Mouse (Mus musculus): ENCODE results near the gene Ip6k3.

Ip6k3 gene

DNA sequence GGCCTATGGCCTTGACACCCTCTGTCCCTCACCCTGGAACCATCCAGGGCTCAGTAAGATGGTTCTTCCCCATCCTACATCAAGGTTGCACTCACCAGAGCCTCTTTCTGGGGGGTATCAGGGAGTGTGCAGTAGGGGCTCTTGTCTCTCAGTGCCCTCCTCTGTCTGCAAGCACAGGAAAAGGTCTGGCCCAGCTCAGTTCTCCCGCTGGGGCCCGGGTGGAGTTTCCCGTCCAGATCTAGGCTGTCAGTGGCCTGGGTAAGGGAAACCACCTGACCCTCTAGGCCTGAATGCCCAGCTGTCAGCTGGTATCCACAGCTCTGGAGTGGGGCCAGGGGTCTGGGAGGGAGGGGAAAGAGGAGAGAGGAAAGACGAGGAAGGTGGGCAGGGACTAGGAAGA is at the start of gene Ip6k3:
Gene Ip6k3, minus strand, starts transcription at position 251 of the 400 bp plus-strand sequence.
- no peak for DNase-seq (ENCODE audit: low read depth)

DNA sequence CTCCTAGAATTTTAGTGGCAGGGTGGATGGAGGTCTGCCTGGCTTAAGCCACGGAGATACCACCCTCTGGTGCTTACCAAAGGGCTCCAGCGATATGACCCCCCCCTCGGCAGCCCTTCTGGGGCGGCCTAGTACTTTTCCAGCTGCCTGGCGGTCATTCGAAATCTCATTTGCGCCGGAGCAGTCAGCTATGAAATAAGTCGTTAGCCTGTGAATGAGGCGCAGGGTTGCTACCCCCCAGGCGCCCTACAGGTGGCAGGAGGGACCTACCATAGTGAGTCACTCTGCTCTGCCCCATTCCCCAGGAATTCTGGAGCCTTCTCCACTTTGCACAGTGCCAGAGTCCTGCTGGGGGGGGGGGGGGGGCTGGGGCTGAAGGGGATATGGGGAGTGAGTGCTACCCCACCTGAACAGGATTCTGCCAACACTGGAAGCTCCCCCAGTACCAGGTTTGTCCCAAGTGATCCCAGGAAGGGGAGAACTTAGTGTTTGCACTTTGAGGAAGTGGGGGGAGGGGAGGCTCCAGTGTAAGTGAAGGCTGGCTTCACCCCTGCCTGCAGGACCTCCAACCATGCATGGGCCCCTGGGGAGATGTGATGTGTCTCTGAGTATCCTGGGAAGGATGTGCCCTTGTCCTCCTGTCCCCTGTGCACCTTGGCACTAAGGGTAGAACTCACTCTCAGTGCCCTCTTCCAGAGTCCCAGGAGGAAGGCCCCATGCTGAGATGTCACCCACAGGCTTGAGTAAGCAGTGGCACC is 45.4 kb upstream of the Ip6k3 start:
- DNase-seq (ENCODE audit: low read depth) = peak; percentile 69

DNA sequence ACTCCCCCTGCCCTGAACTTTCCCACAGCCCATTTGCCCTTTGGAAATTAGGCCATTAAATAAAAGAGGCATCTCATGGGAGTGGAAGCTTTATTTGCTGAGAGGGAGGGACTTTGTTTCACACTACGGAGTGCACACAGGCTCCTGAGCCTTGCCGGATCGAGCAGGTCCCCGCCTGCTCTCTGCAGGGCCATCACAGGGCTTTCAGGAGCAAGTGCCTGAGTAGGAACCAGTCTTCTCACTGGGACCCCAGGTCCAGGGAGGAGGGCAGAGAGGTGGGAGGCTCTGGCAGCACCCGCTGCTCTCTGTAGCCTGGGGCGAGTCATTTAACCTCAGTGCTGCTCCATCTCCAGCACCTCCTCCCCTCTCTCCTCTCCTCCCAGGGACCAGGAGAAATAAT is 44.4 kb upstream of the Ip6k3 start:
- no peak for DNase-seq (ENCODE audit: low read depth)

DNA sequence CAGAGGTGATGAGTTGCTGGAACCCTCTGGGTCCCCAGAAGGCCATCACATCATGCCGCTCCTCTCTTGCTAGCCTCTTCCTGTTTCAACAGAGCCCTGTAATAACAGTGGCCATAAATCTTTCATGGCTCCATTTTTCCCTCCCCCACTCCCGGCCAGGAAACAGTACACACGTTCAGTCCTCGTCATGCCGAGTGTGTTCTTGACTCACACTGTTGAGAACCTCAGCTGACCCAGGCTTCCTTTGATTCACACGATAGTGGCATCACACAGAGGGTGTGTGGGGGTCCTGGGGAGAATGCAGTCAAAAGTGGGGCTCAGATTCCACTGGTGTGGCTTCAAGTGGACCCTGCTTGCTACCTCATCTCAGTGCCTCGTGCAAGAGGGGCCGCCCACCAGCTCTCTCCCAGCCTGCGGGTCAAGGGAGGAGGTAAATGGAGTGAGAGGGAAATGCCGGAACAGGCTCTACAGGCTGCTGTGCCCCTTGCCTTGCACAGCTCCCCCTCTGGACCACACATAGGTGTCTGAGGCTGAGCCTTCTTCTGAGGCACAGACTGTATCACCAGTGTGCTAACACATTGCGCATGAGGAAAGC is 39.6 kb upstream of the Ip6k3 start:
- peak; percentile 84 for DNase-seq (ENCODE audit: low read depth)

DNA sequence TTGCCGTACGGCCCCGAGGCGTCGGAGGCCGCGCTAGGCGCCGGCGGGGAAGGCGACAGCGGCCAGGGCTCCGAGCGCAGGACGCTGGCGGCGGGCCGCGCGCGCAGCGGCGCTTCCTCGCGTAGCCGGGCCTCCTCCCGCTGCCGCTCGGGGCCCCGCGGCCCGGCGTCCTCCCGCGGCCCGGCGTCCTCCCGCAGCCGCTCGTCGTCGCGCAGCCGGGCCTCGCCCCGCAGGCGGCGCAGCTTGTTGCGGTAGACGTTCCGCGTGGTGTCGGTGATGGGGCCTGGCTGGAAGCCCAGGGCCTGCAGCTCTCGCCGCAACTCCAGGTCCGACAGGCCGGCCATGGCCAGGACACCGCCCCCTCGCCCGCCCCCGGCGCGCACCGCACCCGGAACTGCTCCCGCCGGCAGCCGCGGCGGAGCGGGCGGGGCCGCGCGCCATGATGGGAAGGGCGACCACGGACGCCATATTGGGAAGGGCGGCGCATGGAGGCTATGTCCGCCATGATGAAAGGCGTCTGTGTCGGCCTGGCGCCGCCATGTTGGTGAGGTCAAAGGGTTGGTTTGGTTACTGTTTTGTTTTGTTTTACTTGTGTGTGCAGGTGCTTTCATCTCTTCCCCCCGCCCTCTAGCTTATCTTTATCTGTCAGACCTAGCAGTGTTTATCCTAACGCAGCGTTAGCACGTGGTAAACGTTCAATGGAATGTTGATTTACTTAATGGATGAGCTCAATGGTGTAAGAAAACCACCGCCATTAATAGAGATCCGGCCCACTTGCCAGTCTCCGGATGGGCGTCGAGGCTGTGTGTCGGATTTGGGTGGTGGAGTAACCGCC is 36.7 kb upstream of the Ip6k3 start, which contains the start of gene Lemd2:
Gene Lemd2, minus strand, starts transcription at position 395 of the 835 bp plus-strand sequence.
- peak; percentile 99 for DNase-seq (ENCODE audit: low read depth)

DNA sequence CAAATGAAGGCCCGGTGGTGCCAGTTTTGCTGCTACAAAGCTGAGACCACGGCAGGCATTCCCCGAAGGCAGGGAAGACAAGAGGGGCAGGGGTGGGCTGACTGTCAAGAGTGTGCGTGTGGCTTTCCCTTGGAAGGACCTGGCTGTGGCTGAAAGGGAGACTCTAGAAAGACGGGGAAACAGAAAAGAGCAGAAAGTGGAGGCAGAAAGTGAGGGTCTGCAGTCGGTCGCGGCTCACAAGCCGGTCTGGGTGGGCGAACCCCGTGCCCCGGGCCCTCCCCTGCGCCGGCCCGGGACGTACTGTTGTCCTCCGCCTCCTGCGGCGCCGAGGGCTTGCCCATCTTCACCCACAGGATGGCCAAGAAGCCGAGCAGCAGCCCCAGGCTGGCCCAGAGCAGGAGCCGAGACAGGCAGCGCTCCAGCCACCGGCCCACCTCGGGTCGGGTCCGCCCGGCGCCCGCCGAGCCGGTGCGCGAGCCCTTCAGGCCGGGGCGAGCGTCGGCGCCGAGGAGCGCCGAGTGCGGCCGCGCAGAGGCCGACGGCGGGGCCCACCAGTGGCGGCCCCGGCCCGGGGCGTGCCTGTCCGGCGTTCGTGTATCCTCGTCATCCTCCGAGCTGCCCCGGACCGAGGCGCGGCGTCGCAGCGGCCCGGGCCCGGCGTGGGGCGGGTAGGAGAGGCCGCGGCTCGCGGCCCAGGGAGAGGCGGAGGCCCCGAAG is 35.9 kb upstream of the Ip6k3 start:
- DNase-seq (ENCODE audit: low read depth) = no peak

DNA sequence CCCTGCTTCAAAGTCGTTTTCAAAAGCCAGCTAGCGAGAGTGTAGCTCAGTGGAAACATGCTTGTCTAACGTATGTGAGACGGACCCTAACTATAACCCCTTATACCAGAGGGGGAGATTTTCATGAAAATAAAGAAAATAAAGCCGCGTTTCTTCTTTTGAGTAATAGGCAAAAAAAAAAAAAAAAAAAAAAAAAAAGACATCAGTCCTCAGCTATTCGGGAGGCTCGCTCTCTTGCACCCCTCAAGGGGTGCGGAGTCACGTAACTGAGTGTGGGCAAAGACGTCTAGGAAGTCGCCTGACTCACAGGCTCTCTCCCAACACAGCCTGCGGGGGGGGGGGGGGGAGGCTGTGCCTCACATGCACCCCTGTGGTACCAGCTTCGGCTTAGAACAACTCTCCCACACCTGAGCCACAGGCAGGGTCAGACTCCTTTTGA is 35.3 kb upstream of the Ip6k3 start:
- DNase-seq (ENCODE audit: low read depth) = peak; percentile 78

DNA sequence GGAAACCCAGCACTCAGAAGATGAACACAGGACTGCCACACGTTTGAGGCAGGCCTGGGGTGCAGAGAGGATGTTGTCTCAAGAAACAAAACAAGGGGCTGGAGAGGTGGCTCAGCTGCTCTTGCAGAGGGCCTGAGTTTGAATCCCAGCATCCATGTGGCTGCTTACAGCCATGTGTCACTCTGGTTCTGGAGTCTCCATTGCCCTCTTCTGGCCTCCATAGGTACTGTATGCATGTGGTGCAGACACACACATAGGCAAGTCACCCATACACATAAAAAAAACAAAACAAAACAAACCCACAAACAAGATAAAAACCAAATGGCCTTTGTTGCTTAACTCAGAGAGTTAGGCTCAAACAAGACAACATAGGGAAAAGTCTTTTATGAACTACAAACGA is 34.4 kb upstream of the Ip6k3 start:
- peak; percentile 64 for DNase-seq (ENCODE audit: low read depth)

DNA sequence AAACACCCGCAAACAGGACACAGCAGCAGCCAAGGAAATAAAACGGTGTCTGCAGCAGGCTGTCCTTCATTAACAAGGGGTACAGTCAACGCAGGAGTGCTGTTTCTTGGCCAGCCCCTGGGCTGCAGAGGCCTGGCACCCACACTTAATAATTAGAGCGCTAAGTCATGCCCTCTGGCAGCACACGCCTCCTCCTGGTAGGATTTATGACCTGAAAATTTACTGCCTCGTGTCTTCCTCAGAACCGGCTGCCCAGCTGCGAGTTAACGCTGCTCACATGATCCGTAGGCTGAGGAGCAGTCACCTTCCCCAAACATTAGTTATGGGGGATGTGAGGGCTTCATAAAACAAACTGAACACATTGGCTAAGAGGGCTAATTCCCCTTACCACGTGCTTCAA is 33.2 kb upstream of the Ip6k3 start:
- peak; percentile 34 for DNase-seq (ENCODE audit: low read depth)

DNA sequence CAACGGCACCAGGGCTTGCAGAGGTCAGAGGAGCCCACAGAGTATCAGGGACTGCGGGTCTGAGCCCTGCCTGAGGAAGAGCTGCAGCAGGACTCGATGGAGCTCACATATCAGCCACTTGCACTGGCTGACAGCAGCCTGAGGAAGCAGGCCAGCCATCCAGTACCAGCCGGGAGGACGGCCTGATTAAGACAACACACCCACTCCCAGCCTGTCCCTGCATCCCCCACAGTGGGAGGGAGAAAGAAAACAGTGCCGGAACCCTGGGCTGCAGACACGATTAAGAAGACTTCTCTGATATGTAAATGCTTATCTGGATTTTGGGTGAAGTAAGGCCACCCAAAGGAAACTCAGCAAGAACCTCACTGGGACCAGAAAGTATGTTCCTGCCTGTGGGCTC is 32.3 kb upstream of the Ip6k3 start:
- DNase-seq (ENCODE audit: low read depth) = no peak

DNA sequence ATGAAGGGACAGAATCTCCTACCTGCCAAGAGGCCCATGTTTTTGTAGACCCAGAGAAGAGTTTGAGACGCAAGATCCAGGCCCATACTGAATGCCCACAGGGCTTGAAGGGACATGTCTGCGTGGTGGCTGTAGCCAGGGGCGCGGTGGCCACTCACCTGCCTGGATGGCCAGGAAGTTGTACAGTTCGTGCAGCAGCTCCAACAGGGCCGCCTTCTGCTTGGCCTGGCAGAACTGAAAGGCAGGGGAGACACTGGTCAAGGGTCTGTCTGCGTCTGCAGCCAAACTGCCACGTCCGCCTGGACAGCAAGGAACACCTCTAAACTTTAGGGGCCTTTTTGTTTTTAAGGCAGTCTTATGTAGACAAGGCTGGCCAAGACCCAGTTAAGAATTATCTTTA is 31.6 kb upstream of the Ip6k3 start:
- no peak for DNase-seq (ENCODE audit: low read depth)

DNA sequence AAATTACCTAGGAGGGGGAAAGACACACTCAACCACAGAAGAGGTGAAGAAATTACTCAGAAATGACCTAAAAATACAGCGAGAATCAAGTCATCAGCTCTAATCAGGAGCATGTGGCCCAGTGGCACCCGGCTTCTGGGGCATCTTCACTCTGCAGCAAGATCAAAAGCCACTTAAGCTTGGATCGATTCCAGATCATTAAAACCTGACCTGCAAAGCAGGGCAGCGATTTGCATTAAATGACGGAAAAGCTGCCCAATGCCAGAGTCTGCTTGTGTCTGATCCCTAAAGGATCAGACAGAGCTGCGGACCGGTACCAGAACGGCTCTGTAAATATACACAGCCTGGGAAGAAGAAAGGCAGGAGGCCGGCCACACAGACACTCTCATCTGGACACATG is 28.6 kb upstream of the Ip6k3 start:
- DNase-seq (ENCODE audit: low read depth) = no peak

DNA sequence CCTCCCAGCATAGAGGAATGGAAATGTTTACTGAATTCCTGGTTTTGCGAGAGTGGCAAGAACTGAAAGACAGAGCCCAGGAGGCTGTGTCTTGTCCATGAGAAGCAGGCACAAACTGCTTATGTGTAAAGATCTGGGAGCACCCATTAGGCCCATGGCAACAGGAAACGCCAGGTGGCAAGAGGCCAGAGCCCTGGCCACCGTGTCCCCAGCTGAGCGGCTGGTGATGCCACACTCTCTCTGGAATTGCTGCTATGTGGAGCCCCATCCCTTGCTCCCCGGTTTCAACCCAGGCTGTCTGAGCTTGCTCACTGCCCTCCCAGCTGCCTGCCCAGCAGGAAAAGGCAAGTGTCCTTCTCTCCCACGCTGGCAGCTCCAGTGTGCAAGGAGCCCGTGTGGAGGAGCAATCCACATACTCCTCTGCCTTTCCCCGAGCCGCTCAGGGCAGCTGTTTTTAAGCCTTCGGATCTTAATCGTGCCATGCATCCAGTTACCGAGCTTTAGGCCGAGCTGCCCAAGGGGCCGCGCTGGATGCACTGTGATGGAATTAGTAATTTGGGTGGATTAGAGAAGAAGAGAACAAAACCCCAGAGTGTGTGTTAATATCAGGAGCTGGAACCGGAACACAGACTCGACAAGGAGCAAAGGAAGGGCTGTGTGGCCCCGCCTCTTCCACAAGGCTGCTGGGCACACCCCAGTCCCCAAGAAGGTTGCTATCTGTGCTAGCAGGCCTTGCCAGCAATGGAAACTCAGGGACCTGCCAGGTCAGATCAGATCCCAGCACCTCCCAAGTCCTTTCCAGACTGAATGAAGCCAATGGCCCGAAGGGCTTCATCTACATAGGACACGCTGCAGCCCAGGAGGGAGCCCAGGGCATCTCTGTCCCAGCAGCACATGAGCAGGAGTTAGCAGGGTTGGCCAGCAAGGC is 26.9 kb upstream of the Ip6k3 start:
- DNase-seq (ENCODE audit: low read depth) = no peak

DNA sequence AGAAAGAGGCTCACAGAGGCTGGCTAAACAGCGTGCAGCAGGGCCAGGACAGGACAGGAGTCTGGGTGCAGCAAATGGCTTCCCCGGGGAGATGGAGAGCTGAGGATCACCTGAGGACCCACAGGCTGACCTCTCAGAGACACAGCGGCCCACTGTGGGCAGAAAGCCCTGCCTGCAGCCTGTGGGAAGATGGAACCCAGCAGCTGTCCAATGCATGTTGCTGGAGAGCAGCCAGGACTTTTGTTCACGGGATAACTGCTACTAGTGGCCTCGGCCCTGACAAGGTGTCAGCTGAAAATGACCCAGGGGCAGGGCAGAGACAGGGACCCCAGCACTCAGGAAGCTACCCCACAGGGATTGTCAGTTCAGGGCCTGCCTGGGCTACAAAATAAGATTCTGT is 24.2 kb upstream of the Ip6k3 start:
- no peak for DNase-seq (ENCODE audit: low read depth)

DNA sequence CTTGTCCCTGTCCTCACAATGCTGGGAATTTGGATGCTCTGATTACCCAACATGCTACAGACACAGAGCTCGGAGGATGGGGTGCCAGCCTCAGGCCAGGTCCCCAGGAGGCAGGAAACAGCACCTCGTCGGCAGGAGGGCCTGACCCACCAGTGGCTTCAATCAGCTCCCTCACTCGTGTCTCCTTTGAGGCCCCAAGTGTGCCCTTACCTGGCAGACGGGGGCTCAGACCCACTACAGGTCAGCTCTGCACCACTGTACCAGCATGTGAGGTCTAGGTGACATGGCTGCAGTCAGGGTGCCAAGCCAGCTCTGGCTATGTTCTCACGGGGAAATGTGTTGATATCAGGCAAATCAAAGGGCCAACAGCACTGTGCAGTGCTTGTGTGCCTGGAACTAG is 23.6 kb upstream of the Ip6k3 start:
- DNase-seq (ENCODE audit: low read depth) = no peak

DNA sequence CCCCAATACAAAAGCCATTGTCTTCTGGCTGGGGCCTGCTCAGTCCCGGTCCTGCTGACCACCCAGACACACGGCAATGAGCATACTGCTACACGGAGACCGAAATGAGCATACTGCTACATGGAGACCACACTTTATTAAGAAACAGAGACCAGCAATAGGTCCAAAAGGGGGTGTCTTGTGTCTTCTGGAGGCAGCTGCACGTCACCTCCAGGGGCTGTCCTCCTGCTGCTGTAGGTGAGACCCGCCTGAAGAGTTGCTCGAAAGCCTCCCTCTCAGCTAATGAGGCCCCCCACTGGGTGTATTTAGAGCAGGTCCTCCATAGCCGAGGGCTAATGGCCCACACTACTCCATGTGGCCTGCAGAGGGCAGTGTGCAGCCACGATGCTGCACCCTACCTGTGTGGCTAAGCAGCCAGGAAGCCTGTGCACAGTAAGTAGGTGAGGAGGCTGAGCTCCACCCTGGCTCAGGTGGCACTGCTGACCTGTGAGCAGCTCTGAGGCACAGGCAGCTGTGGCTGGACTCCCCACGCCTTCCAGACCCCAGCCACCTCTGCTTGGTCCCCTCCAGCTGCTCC is 22.1 kb upstream of the Ip6k3 start:
- peak; percentile 85 for DNase-seq (ENCODE audit: low read depth)

DNA sequence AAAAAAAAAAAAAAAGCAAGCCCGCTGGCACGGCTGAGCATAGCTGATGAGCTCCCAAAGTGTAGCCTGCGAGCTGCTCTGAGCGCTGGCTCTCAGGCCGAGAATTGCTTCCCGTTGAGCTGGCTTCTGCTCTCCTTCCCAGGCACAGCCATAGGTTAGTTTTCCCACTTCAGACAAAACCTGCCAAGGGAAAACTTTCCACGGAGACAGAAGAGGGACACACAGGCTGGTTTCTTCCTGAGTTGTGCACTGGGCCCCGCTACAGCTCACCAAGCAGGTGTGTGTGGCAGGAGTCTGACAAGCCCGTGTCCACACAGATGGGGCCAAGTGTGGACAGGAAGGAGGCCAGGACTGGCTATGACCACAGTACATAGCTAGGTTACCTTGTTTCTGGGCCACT is 21.3 kb upstream of the Ip6k3 start:
- DNase-seq (ENCODE audit: low read depth) = no peak

DNA sequence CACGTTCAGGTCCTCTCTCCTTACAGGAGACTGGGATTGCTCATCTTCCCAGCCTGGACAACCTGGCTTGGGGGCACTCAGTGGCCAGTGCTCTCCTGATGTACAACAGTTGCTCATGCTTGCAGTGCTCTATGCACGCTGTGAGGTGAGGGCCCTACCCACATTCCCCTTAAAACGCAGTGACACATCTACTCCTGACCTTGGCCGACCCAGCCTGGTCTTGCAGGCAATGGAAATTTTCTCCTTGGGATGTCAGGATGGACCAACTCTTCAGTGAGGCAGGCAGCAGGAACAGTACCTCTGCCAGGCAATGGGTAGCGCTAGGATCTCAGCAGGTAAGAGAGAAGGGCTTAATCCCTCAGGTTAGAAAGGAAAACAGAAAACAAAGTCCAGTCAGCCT is 19.5 kb upstream of the Ip6k3 start:
- no peak for DNase-seq (ENCODE audit: low read depth)

DNA sequence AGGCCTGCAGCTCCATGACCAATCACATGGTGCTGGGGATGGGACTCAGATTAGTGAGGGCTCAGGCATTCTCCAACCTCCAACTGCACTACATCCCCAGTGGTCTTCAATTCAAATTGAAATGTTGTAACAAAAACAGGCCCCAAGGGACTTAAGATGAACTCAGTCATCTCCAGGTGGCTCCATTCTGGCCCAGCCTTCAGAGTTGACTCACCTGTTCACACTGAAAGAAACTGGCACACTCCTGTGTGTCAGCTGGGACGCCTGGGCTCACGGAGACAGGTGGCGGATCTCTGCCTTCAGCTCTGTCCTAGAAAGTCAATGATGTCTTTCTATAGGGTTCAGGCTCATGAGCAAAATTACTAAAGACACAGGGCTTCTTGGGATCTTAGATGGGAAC is 18.5 kb upstream of the Ip6k3 start:
- no peak for DNase-seq (ENCODE audit: low read depth)

DNA sequence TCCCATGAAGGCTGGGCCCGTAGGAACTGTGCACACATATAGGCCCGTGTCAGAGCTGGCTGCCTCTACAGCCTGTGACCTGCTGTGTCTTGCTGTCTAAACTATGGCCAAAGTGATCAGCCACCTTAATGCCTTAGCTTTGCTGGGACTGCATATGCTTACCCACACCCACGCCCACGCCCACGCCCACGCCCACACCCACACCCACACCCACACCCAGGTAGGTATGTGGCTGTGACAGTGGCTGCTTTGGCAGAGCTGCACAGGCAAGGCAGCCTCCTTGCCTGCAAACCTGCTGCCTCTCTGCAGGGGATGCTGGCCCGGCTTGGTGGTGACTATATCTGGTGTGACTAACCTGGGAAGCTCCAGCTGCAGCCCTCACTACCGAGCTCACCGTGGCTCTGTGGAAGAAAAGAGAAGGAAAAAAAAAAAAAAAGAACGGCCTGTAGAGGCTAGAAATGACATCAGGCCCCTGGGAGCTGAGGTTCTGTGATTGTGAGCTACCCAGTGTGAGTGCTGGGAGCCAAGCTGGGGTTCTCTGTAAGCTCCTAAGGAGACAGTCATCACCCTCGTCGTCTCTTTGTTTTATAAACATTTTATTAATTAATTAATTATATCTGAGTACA is 16.2 kb upstream of the Ip6k3 start:
- DNase-seq (ENCODE audit: low read depth) = no peak

Measured in NIH3T3 (cell line).